Mouse (Mus musculus) midbrain, embryonic 15.5 days (tissue): ENCODE results near the gene Col4a6. TPM values are rescaled to one million over a fixed set of nuclear protein-coding genes. Genes with fewer than 3 reads are reported as not detected.

ENCODE experiments used
- polyA plus RNA-seq: library from polyadenylated mRNA; unstranded; fragments of >200 nt; fragmentation: Nextera tagmentation; extraction: Ambion mirVana; gene quantifications from 2 replicates; pipeline ENCODE4 v1.2.1, GENCODE M21; 2015

Gene Col4a6
- polyA plus RNA-seq, 1 experiment from 2014 or later: 2.8 TPM

Other genes with a start within 250 kb of the Col4a6 start
- 7.5 and 9.0 TPM in 2 replicates for gene Col4a5, start 1.3 kb upstream of the Col4a6 start, polyA plus RNA-seq